Mouse (Mus musculus): ENCODE data around the gene Dip2b. TPM values are rescaled to one million over a fixed set of nuclear protein-coding genes. Genes with fewer than 3 reads are reported as not detected.

Gene Dip2b
- total RNA-seq, 2 experiments from 2014 or later: 5.8 to 8.3 TPM

- no peak overlapping the region for H3K27ac ChIP-seq
- DNase-seq: no peak
- intact Hi-C loops (cut with DNase I): loop anchor here (10.0 kb wide), 3 partner anchors 195 to 435 kb away; partner anchors contain the start of genes Atf1, Letmd1 and Mettl7a1
- no peak for TF ChIP-seq CTCF (IDR thresholded peaks at IDR 0.05)
- no peak overlapping the region for H3K4me3 ChIP-seq
These were observed 8.6 kb upstream of the Dip2b start for GRCm38 (mm10) chr15:100029900-100030299.

- no peak overlapping the region for H3K27ac ChIP-seq
- no peak for DNase-seq
- H3K4me3 ChIP-seq: no peak overlapping the region
- intact Hi-C loops (cut with DNase I): loop anchor here (10.0 kb wide), 2 partner anchors 192 to 272 kb away; partner anchors contain the start of genes Atf1 and Mettl7a1
- no peak for TF ChIP-seq CTCF (IDR thresholded peaks at IDR 0.05)
These were observed 5.9 kb upstream of the Dip2b start for GRCm38 (mm10) chr15:100032546-100032945.

GRCm38 (mm10) chr15:100039001-100039701 lies 687 bp downstream of the Dip2b start:
- Histone ChIP-seq H3K27ac (peak overlapping the region; percentile 96), H3K4me3 (peak overlapping the region; percentile 97)
- TF ChIP-seq CTCF (IDR thresholded peaks at IDR 0.05): no peak
- peak; percentile 30 for DNase-seq
- intact Hi-C loops (cut with DNase I): loop anchor here (10.0 kb wide), 2 partner anchors 186 to 266 kb away; partner anchors contain the start of genes Atf1 and Mettl7a1

- Histone ChIP-seq H3K4me3 (peak overlapping the region; percentile 97), H3K27ac (peak overlapping the region; percentile 96)
- intact Hi-C loops (cut with DNase I): no loop called here
- no peak for TF ChIP-seq CTCF (IDR thresholded peaks at IDR 0.05)
- peak; percentile 37 for DNase-seq
These were observed 2.2 kb downstream of the Dip2b start for GRCm38 (mm10) chr15:100040541-100041266.

- peak overlapping the region; percentile 44 for H3K4me3 ChIP-seq
- H3K27ac ChIP-seq: peak overlapping the region; percentile 65
- DNase-seq: no peak
These were observed 3.0 kb downstream of the Dip2b start for GRCm38 (mm10) chr15:100041267-100042047.

GRCm38 (mm10) chr15:100042048-100042400 lies 3.6 kb downstream of the Dip2b start:
- H3K27ac ChIP-seq: peak overlapping the region; percentile 65
- intact Hi-C loops (cut with DNase I): no loop called here
- DNase-seq: no peak
- H3K4me3 ChIP-seq: peak overlapping the region; percentile 44
- no peak for TF ChIP-seq CTCF (IDR thresholded peaks at IDR 0.05)

More at GRCm38 (mm10) chr15:100041267-100042047, 3.0 kb downstream of the Dip2b start:
- no peak for TF ChIP-seq CTCF (IDR thresholded peaks at IDR 0.05)
- intact Hi-C loops (cut with DNase I): no loop called here

- H3K27ac ChIP-seq: peak overlapping the region; percentile 51
- peak overlapping the region; percentile 15; the same call in 1 of the 2 replicates for H3K4me3 ChIP-seq
- DNase-seq: peak; percentile 67
- no peak for TF ChIP-seq CTCF (IDR thresholded peaks at IDR 0.05)
- intact Hi-C loops (cut with DNase I): no loop called here
These were observed 7.1 kb downstream of the Dip2b start for GRCm38 (mm10) chr15:100045576-100045975.

GRCm38 (mm10) chr15:100049496-100050087 lies 11.1 kb downstream of the Dip2b start:
- intact Hi-C loops (cut with DNase I): no loop called here
- no peak overlapping the region for H3K27ac ChIP-seq
- no peak overlapping the region for H3K4me3 ChIP-seq
- no peak for TF ChIP-seq CTCF (IDR thresholded peaks at IDR 0.05)
- no peak for DNase-seq

- H3K4me3 ChIP-seq: no peak overlapping the region
- H3K27ac ChIP-seq: no peak overlapping the region
- TF ChIP-seq CTCF (IDR thresholded peaks at IDR 0.05): no peak
- intact Hi-C loops (cut with DNase I): no loop called here
- DNase-seq: no peak
These were observed 12.5 kb downstream of the Dip2b start for GRCm38 (mm10) chr15:100050940-100051339.

- H3K4me3 ChIP-seq: no peak overlapping the region
- no peak for DNase-seq
- no peak for TF ChIP-seq CTCF (IDR thresholded peaks at IDR 0.05)
- no peak overlapping the region for H3K27ac ChIP-seq
- intact Hi-C loops (cut with DNase I): no loop called here
These were observed 14.3 kb downstream of the Dip2b start for GRCm38 (mm10) chr15:100052726-100053125.

- TF ChIP-seq CTCF (IDR thresholded peaks at IDR 0.05): no peak
- intact Hi-C loops (cut with DNase I): no loop called here
- DNase-seq: no peak
- Histone ChIP-seq H3K27ac (no peak overlapping the region), H3K4me3 (no peak overlapping the region)
These were observed 18.0 kb downstream of the Dip2b start for GRCm38 (mm10) chr15:100056397-100056908.

- Histone ChIP-seq H3K4me3 (no peak overlapping the region), H3K27ac (no peak overlapping the region)
- TF ChIP-seq CTCF (IDR thresholded peaks at IDR 0.05): no peak
- intact Hi-C loops (cut with DNase I): no loop called here
- DNase-seq: no peak
These were observed 19.2 kb downstream of the Dip2b start for GRCm38 (mm10) chr15:100057698-100058097.

Measured in gastrocnemius, adult 2 months (tissue).